ENCODE assay signal across 8 mouse cellular contexts in genomic region chr17:47033643-47034042, GRCm38 (mm10). TPM values are rescaled to one million over a fixed set of nuclear protein-coding genes. Genes with fewer than 3 reads are reported as not detected.
A peak's percentile ranks its signal among the peaks of the same experiment; 100 is the strongest.
DNase-seq lines count a peak whose midpoint lies in the region; ATAC-seq and TF ChIP-seq lines count a peak whose summit lies in the region.

No protein-coding gene starts in this region.

- H3K4me2 ChIP-seq in intestine, postnatal 0 days (replicated peaks; ENCODE audit: low read depth), result no peak overlapping the region
- no peak overlapping the region for H3K4me2 ChIP-seq in intestine, embryonic 16.5 days (ENCODE audit: low read depth, low read length)

- no peaks in the 10 kb centered on the region for H3K4me1 ChIP-seq in intestine, postnatal 0 days (replicated peaks; ENCODE audit: control insufficient read depth, insufficient read depth, low read length)
- peaks cover 4% of the 10 kb centered on the region; the same call in 1 of the 2 replicates for H3K4me1 ChIP-seq in intestine, embryonic 16.5 days (ENCODE audit: control insufficient read depth, insufficient read depth, low read length)

- H3K36me3 ChIP-seq in intestine, postnatal 0 days (ENCODE audit: control insufficient read depth, insufficient read depth), result no peaks in the 10 kb centered on the region
- H3K36me3 ChIP-seq in intestine, embryonic 16.5 days (ENCODE audit: control insufficient read depth, insufficient read depth, low read length), result no peaks in the 10 kb centered on the region

- TF ChIP-seq CTCF in intestine, postnatal 0 days (IDR thresholded peaks at IDR 0.05; ENCODE audit: low read depth), result peak; percentile 90

- WGBS in intestine, postnatal 0 days, result 0% methylated on average over 4 of the region's 4 CpGs
- 3% methylated on average over 4 of the region's 4 CpGs for WGBS in intestine, embryonic 16.5 days

- no peaks in the 10 kb centered on the region for H3K27me3 ChIP-seq in intestine, postnatal 0 days (replicated peaks; ENCODE audit: control insufficient read depth, insufficient read depth, low read length)
- H3K27me3 ChIP-seq in intestine, embryonic 16.5 days (replicated peaks; ENCODE audit: control insufficient read depth, insufficient read depth, low read length), result 0 out of 2 replicates have a peak, but pooled peaks cover 3% of the 10 kb centered on the region

- no peak for ATAC-seq in intestine, postnatal 0 days
- ATAC-seq in intestine, embryonic 16.5 days, result no peak
- ATAC-seq in megakaryocyte-erythroid progenitor cell, adult 5-6 weeks (replicated peaks; ENCODE audit: low FRiP score, low TSS enrichment, poor library complexity, severe bottlenecking), result no peak

- no peak overlapping the region for H3K9ac ChIP-seq in intestine, postnatal 0 days (ENCODE audit: low read depth, low read length)
- no peak overlapping the region for H3K9ac ChIP-seq in intestine, embryonic 16.5 days (ENCODE audit: low read depth, low read length)

- H3K4me3 ChIP-seq in intestine, postnatal 0 days (ENCODE audit: low read depth, low read length), result no peak overlapping the region
- H3K4me3 ChIP-seq in intestine, embryonic 16.5 days (ENCODE audit: low read length), result no peak overlapping the region

- no peak overlapping the region for H3K27ac ChIP-seq in intestine, postnatal 0 days (ENCODE audit: low read depth, low read length)
- no peak overlapping the region for H3K27ac ChIP-seq in intestine, embryonic 16.5 days (ENCODE audit: low read length)

- no peaks in the 10 kb centered on the region for H3K9me3 ChIP-seq in intestine, postnatal 0 days (ENCODE audit: control insufficient read depth)
- no peaks in the 10 kb centered on the region for H3K9me3 ChIP-seq in intestine, embryonic 16.5 days (ENCODE audit: control insufficient read depth, low read length)

- DNase-seq in B cell, adult 2 months, result peak; percentile 62 to 70
- DNase-seq in NIH3T3 (ENCODE audit: low read depth), result peak; percentile 81
- peak; percentile 79 to 83 for DNase-seq in cerebellum, postnatal 10 days
- DNase-seq in kidney, postnatal 4 days, result peak; percentile 78 to 80
- DNase-seq in retina, postnatal 1 day, result peak; percentile 69

RNA-seq across cellular contexts. Expression of gene Ubr2, which starts 23.3 kb away (rescaled TPM):
- 4.9 and 5.4 TPM in 2 replicates for polyA plus RNA-seq in intestine, postnatal 0 days (2015; fragmentation: Nextera tagmentation; extraction: Ambion mirVana)
- 9.1 and 10.1 TPM in 2 replicates for polyA plus RNA-seq in intestine, embryonic 16.5 days (2015; fragmentation: Nextera tagmentation; extraction: Ambion mirVana)
- total RNA-seq in megakaryocyte-erythroid progenitor cell, adult 5-6 weeks (2014; fragmentation: Nextera tagmentation), result 40.0 and 61.7 TPM in 2 replicates
- total RNA-seq in megakaryocyte-erythroid progenitor cell, adult 5-6 weeks (2017), result 33.7 and 35.2 TPM in 2 replicates
